Mouse (Mus musculus) v-Abl transformed pro-B cells (cell line): ENCODE data around the gene Magi1.
"Not testable (repeated sequence)": the region's sequence is repeated elsewhere in the genome, so short reads cannot be mapped to it uniquely, and the experiment has no call there.

Experiments
- in situ Hi-C, 2 experiments: fragments of 400-800 bp; cut with MboI; formaldehyde crosslinking; loops; one replicate each; pipeline ENCODE4 v1.15.1; 2025; ENCODE audit not compliant: unreplicated experiment in 2 of 2

Magi1 gene

GRCm38 (mm10) chr6:93704350-93704749, 579.4 kb downstream of the Magi1 start:
- in situ Hi-C loops: no loop called here

GRCm38 (mm10) chr6:93699436-93699835, 584.3 kb downstream of the Magi1 start:
- in situ Hi-C loops: no loop called here

GRCm38 (mm10) chr6:93697956-93698355, 585.8 kb downstream of the Magi1 start:
- in situ Hi-C loops: no loop called here

GRCm38 (mm10) chr6:93678766-93679165, 605.0 kb downstream of the Magi1 start:
- in situ Hi-C loops: no loop called here

GRCm38 (mm10) chr6:93666731-93667130, 617.0 kb downstream of the Magi1 start:
- in situ Hi-C loops: no loop called here

GRCm38 (mm10) chr6:93665056-93665805, 618.5 kb downstream of the Magi1 start:
- in situ Hi-C loops: no loop called here

GRCm38 (mm10) chr6:93661139-93661538, 622.6 kb downstream of the Magi1 start:
- in situ Hi-C loops: no loop called here

- in situ Hi-C loops: no loop called here
Observed at GRCm38 (mm10) chr6:93659534-93659933, 624.2 kb downstream of the Magi1 start.

GRCm38 (mm10) chr6:93657187-93657974, 626.3 kb downstream of the Magi1 start:
- in situ Hi-C loops: no loop called here

GRCm38 (mm10) chr6:93648581-93649230, 635.0 kb downstream of the Magi1 start:
- in situ Hi-C loops: no loop called here

- in situ Hi-C loops: not testable (repeated sequence)
Observed at GRCm38 (mm10) chr6:93629735-93630291, 653.9 kb downstream of the Magi1 start.

GRCm38 (mm10) chr6:93627200-93627599, 656.5 kb downstream of the Magi1 start:
- in situ Hi-C loops: no loop called here
